Mouse (Mus musculus): ENCODE results near the gene Frmd6.

Frmd6 gene

GRCm38 (mm10) chr12:70853026-70853425, 27.7 kb downstream of the Frmd6 start:
- peak; percentile 55 for DNase-seq (ENCODE audit: low read depth)

GRCm38 (mm10) chr12:70855678-70856077, 30.4 kb downstream of the Frmd6 start:
- peak; percentile 37 for DNase-seq (ENCODE audit: low read depth)

- no peak for DNase-seq (ENCODE audit: low read depth)
These were observed 31.5 kb downstream of the Frmd6 start for GRCm38 (mm10) chr12:70856776-70857175.

GRCm38 (mm10) chr12:70863281-70863680, 38.0 kb downstream of the Frmd6 start:
- DNase-seq (ENCODE audit: low read depth) = no peak

GRCm38 (mm10) chr12:70867780-70868179, 42.5 kb downstream of the Frmd6 start:
- no peak for DNase-seq (ENCODE audit: low read depth)

GRCm38 (mm10) chr12:70868190-70868987, 43.1 kb downstream of the Frmd6 start:
- DNase-seq (ENCODE audit: low read depth) = no peak

GRCm38 (mm10) chr12:70868988-70869291, 43.6 kb downstream of the Frmd6 start:
- DNase-seq (ENCODE audit: low read depth) = no peak

GRCm38 (mm10) chr12:70873544-70873943, 48.2 kb downstream of the Frmd6 start:
- no peak for DNase-seq (ENCODE audit: low read depth)

- DNase-seq (ENCODE audit: low read depth) = no peak
These were observed 51.1 kb downstream of the Frmd6 start for GRCm38 (mm10) chr12:70876270-70876998.

GRCm38 (mm10) chr12:70877926-70878710, 52.8 kb downstream of the Frmd6 start:
- no peak for DNase-seq (ENCODE audit: low read depth)

- peak; percentile 22 for DNase-seq (ENCODE audit: low read depth)
These were observed 55.2 kb downstream of the Frmd6 start for GRCm38 (mm10) chr12:70880396-70880975.

GRCm38 (mm10) chr12:70881340-70881739, 56.0 kb downstream of the Frmd6 start:
- no peak for DNase-seq (ENCODE audit: low read depth)

- peak; percentile 35 for DNase-seq (ENCODE audit: low read depth)
These were observed 56.5 kb downstream of the Frmd6 start for GRCm38 (mm10) chr12:70881854-70882253.

GRCm38 (mm10) chr12:70883141-70883540, 57.8 kb downstream of the Frmd6 start:
- no peak for DNase-seq (ENCODE audit: low read depth)

GRCm38 (mm10) chr12:70884113-70884512, 58.8 kb downstream of the Frmd6 start:
- DNase-seq (ENCODE audit: low read depth) = no peak

- no peak for DNase-seq (ENCODE audit: low read depth)
These were observed 59.7 kb downstream of the Frmd6 start for GRCm38 (mm10) chr12:70884973-70885372.

GRCm38 (mm10) chr12:70885576-70885975, 60.3 kb downstream of the Frmd6 start:
- DNase-seq (ENCODE audit: low read depth) = no peak

- no peak for DNase-seq (ENCODE audit: low read depth)
These were observed 65.1 kb downstream of the Frmd6 start for GRCm38 (mm10) chr12:70890405-70890804.

GRCm38 (mm10) chr12:70890874-70891470, 65.7 kb downstream of the Frmd6 start:
- no peak for DNase-seq (ENCODE audit: low read depth)

- no peak for DNase-seq (ENCODE audit: low read depth)
These were observed 70.0 kb downstream of the Frmd6 start for GRCm38 (mm10) chr12:70895275-70895674.

- DNase-seq (ENCODE audit: low read depth) = no peak
These were observed 70.8 kb downstream of the Frmd6 start for GRCm38 (mm10) chr12:70896068-70896467.

- peak; percentile 49 for DNase-seq (ENCODE audit: low read depth)
These were observed 72.1 kb downstream of the Frmd6 start for GRCm38 (mm10) chr12:70897434-70897833.
